Mouse (Mus musculus): ENCODE measurements at regions not wholly inside any gene's neighbourhood (a gene's known extent, or its start where the extent isn't known, plus 50 kb on each side); places are given as distances from the start of the nearest gene placed in this dataset.

GRCm38 (mm10) chr4:46257061-46257795, 61.1 kb upstream of the Xpa start:
- no peak for DNase-seq (ENCODE audit: extremely low read depth, insufficient read length, low spot score)

GRCm38 (mm10) chr4:46258774-46259173, 62.7 kb upstream of the Xpa start:
- DNase-seq (ENCODE audit: extremely low read depth, insufficient read length, low spot score): no peak

- DNase-seq (ENCODE audit: extremely low read depth, insufficient read length, low spot score): no peak
Measured at GRCm38 (mm10) chr4:46268564-46269247, 72.6 kb upstream of the Xpa start.

- DNase-seq (ENCODE audit: extremely low read depth, insufficient read length, low spot score): no peak
Measured at GRCm38 (mm10) chr4:46271066-46271465, 72.3 kb upstream of the Foxe1 start.

DNA sequence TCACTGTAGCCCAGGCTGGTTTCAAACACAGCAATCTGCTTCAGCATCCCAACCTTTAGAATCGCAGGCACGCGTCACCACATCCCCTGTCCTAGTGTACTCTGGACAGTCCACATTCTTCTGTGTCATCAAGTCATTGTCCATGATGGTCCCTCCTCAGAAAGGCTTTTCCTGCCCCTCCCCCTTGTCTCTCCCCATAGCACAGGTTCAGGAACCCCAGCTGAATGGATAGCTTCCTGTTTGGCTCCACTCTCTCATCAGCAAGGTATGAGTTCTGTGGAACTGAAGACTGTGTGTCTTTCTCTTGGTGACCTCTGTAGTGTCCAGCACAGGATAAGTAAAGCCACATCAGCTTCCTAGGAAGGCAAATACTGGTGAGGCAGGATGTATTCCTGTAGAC, 67.6 kb upstream of the Foxe1 start:
- DNase-seq (ENCODE audit: extremely low read depth, insufficient read length, low spot score): no peak

DNA sequence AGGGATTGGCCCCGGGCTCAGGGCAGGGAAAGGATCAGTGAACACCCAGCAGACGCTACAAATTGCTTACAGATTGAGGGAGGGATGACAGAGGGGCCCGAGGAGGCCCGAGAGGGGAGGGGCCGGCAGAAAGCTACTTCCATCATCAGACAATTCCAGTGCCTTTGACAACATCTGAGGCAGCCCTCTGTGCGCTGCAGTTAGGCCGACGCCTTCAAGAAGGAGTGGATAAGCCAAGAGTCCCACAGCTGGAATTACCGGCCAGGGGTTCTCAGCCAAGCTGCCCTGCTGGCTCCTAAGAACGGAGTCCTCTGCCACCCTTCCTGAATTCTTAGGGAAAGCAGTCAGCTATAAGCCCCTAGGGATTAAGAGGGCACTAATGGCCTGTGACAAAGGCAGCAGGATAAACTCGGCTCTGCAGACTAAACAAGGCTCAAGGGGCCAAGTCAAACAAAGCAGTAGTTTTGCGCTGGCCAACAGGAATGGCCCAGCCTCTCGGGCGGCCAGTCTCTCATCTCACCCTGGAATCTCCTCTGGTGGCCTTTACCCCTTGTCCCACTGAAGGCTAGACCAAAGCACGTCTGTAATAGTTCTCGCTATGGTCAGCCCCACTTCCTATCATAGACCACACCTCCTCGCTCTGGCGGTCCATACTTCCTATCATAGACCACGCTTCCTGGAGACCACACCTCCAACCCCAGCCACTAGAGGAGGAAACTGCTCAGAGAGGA, 66.4 kb upstream of the Foxe1 start:
- peak; percentile 54 for DNase-seq (ENCODE audit: extremely low read depth, insufficient read length, low spot score)

GRCm38 (mm10) chr4:46286955-46287354, 56.5 kb upstream of the Foxe1 start:
- DNase-seq (ENCODE audit: extremely low read depth, insufficient read length, low spot score): no peak

- no peak for DNase-seq (ENCODE audit: extremely low read depth, insufficient read length, low spot score)
Measured at GRCm38 (mm10) chr4:46291620-46292254, 51.7 kb upstream of the Foxe1 start.
